Mouse (Mus musculus) gastrocnemius, postnatal 4 days (tissue): ENCODE data around the gene Supt4a. TPM values are rescaled to one million over a fixed set of nuclear protein-coding genes. Genes with fewer than 3 reads are reported as not detected.

Experiments
- DNase-seq, 2 experiments: peaks; one replicate each; pipeline ENCODE4 v3.0.0; 2021 to 2022; ENCODE audit warnings: low spot score in 2 of 2, mixed read lengths in 2 of 2
- total RNA-seq, 2 experiments: library from RNA; stranded (reverse); gene quantifications; 2 replicates each; pipeline ENCODE4 v1.2.3; 2021

The Supt4a gene
- total RNA-seq, 2 experiments from 2014 or later: 52.1 to 55.5 TPM

DNA sequence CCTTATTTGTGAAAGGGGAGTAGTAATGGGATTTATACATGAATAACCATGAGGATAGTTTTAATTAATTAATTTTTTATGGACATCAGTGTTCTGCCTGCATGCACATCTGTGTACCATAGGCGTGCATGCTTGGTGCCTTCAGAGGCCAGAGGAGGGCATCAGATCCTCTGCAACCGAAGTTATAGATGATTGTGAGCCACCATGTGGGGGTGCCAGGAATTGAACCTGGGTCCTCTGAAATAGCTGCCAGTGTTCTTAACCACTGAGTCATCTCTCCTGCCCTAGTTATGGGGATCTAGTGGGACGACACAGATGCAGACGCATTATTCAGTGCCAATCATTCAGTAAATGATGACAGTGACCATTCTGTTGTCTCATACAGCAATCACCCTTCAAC, 14.5 kb upstream of the Supt4a start:
- no peak for DNase-seq

DNA sequence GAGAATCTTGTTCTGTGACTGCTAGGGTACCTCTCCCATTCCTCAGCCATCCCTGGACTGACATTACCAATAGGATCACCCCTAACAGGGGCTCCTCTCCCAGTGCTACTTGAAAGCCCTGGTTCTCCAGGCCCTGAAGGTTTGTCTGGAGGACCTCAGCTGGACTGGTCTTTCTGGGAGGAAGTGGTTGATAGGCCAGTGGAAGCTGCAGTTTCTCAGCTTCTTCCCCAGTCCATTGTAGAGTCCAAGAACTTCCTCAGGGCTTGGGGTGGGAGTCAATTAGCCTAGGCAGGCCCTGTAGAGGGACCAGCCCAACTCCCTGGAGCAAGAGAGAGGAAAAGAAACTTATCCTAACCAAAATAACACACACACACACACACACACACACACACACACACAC, 11.8 kb upstream of the Supt4a start:
- DNase-seq: no peak

DNA sequence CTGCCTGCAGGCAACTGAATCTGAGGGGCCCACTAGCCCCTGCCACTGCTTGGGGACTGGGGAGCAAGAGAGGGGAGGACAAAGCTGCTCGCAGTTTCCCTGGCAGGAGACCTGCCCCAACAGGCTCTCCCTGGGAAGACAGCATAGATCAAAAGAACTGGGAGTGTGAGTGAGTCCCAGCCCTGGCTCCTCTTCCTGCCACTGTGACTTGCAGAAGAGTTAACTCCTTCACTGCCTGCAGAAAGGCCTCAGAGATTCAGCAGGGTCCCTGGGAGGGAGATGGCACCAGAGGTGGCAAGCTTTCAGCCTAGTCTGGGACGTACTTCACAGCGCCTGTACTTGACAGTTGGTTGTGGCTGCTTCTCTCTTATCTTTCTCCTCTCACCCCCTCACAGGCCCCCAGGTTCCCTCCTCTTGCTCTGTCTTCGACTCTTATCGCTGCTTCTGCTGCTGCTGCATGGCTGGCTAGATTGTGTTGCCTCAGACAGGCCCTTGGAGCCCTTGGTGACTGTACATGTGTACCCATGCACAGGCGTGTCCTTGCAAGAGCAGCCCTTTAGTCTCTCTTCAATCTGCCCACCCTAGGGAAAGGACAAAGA, 11.3 kb upstream of the Supt4a start:
- DNase-seq: no peak

DNA sequence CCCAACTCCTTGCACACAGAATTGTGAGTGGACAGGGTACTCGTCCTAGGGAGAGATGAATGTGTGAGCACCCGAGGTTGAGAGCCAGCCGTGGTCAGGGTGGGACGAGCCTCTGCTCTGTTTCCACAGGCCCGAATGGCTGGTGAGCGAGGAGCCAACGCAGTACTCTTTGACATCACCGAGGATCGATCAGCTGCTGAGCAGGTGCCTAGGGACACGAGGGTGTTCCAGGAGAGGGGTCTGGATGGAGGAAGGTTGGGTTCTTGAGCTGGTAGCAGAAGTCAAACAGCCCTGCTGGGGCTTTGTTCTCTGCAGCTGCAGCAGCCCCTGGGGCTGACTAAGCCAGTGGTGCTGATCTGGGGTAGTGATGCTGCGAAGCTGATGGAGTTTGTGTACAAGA, 10.3 kb upstream of the Supt4a start:
- no peak for DNase-seq

DNA sequence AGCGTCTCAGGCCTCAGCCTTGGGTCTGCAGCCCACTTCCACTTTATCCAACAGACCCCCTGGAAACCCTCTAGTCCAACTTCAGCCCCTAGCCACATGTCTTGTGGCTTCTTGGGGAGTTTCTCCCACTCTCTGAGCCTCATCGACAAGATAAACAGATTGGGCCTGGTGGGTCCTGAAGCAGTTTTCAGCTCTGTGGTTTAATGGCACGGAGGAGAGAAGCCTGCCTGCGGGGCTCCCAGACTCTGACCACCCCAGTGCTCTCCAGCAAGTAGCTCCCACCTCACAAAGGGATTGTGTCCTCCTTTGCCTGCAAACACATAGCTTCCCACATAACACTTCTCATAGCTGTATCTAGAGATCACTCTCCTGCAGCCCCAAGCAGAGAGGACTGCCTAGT, 9.9 kb upstream of the Supt4a start:
- DNase-seq: no peak

DNA sequence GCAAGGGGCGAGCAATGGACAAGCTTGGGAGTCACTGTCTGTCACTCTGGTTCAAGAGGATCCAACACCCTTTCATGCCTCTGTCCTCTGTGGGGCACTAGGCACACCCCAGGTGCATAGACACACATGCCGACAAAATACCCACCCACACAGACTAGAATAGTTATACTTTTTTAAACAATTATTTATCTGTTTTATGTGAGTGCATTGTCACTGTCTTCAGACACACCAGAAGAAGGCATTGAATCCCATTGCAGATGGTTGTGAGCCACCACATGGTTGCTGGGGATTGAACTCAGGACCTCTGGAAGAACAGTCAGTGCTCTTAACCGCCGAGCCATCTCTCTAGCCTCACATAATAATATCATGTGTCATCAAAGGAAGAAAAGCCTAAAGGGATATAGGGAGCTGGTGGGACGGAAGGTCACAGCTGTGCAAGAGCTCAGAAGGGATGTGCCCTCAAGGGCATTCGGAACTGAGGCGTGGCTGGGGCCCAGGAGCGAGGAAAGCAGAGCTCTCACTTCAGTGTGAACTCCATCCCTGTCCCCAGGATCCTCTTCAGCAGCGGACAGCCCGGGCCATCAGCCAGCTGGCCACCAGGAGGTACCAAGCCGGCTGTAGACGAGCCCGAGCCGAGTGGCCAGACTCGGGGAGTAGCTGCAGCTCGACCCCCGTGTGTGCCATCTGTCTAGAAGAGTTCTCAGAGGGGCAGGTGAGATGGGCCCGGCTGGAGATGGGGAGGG, 8.3 kb upstream of the Supt4a start:
- no peak for DNase-seq

DNA sequence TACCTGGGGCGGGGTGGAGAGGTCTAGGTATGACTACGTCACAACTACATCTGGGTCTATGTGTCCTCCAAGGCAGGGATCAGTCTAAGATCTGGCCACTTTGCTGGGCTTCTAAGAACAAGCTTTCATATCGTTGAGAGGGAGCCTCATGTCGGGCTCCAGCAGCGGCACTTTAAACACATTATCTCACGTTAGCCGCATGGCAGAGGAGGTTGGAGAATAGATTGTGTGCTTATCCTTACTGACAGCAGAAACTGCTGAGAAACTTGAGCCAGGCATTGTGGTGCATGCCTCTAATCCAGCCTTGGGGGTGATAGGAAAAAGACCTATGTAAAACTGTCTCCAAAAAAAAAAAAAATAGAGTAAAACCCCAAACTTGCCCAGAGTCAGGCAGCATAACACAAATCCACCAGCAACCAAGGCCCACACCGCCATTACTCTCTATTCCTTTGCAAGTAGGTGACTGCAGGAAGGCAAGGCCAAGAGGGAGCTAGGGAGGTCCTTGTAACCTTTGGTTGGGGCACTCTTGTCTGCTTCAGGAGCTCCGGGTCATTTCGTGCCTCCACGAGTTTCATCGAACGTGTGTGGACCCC, 7.7 kb upstream of the Supt4a start:
- no peak for DNase-seq

DNA sequence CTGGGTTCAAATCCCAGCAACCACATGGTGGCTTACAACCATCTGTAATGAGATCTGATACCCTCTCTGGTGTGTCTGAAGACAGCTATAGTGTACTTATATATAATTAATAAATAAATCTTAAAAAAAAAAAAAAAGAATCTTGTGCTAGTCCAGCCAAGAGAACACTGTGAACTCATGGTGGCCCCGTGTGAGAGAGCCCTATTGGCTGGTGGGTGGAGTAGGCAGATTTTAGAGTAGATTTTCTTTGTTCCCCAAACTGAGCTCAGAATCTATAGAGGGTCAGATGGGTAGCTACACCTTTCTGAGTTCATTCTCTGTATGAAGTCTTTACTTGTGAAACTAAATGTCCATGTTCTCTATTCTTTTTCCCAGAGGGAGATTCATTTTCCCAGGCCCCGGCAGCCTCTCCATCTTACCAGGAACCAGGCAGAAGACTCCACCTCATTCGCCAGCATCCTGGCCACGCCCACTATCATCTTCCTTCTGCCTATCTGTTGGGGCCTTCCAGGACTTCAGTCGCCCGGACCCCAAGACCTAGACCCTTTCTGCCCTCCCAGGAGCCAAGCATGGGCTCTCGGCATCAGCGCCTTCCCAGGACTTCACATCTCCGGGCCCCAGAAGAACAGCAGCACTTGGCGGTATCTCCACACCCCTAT, 6.6 kb upstream of the Supt4a start:
- DNase-seq: no peak

DNA sequence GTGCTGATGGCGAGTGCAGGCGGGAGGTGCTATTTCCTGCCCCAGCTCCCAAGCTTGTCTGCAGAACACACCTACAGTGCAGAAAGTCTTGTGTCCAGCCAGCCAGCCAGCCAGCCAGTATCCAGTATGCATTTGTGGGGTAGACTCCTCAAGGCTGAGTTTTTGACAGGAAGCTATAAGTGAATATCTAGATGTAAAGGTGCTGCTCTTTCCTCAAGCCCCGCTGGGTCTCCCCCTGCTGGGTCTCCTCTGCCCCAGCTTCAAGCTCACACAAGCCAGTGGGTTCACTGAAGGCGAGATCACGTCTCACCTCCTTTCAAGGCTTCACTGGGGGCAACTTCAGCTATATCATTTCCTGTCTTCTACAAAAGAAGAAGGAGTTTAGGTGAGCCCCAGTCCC, 3.0 kb upstream of the Supt4a start:
- DNase-seq: no peak

DNA sequence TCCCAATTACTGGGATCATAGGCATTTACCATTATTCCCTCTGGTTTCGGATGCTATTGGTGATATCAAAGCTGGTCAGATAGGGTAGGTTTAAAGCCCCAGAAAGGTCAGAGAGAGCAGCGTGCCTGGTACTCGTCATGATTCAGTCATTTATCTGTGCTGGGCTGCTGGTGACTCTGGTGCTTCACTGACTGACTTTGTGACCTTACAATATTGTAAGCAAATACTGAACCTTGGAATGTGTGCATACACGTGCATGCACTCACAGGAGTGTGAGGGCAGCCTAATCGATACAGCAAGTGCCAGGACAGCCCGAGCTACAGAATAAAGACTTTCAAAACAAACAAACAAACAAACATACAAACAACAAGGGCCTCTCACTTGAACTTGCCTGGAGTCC, 1.7 kb upstream of the Supt4a start:
- no peak for DNase-seq

DNA sequence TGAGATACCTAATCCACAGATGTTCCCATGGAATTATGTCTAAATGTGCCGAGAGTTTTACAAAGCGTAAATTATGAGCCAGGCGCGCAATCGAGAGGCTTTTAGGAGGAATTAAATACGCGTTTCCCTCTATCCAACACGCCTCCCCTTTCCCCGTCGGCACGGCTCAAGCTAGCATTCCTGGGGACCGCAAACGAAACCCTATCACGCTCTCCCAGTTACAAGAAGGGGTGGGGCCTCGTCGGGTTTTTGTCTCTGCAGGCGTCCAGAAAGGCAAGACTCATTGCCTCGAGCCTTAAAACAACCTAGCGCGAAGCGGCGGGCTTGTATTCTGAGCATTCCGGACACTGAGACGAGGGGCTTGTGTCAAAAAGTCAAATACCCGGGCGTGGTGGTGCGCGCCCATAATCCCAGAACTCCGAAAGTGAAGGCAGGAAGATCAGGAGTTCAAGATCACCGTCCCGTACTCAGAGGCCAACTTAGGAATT, 661 bp upstream of the Supt4a start:
- peak in 1 of 2 experiments; percentile 62 for DNase-seq

DNA sequence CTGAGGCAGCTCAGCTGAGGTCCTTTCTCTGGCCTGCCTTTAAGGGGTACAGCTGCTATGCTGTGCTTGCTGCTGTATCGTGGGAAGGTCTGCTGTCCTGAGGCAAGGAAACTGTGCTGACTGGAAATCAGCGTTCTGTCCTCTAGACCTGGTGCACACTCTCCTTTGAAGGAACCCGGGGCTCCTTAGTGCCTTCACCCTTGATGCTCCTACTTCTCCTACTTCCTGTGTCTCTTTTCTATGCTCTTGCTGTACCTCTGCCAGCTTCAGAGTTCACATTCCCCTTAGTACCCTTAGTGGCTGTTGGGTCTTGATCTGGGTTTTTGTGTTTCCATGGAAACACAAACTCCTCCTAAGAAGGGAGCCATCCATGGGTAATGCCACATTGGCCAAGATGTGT, 6.3 kb downstream of the Supt4a start:
- no peak for DNase-seq

DNA sequence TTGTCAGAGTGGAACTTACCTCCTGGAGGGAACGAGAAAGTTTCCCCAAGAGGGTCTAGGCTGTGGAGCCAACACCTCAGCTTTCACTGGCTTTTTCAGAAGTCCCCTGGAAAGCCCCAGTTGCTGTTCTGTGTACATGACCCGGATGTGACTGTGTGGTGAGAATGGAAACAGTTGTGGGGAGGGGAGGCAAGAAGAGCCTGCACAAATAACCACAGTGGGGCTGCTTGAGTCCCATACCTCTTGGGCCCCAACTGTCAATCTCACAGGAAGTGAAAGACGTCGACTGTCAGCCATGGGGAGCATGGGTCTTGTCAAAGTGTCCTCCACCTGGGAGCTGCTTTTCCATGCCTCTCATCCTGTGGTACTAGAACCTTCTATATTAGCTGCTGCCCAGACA, 7.6 kb downstream of the Supt4a start:
- DNase-seq: no peak

DNA sequence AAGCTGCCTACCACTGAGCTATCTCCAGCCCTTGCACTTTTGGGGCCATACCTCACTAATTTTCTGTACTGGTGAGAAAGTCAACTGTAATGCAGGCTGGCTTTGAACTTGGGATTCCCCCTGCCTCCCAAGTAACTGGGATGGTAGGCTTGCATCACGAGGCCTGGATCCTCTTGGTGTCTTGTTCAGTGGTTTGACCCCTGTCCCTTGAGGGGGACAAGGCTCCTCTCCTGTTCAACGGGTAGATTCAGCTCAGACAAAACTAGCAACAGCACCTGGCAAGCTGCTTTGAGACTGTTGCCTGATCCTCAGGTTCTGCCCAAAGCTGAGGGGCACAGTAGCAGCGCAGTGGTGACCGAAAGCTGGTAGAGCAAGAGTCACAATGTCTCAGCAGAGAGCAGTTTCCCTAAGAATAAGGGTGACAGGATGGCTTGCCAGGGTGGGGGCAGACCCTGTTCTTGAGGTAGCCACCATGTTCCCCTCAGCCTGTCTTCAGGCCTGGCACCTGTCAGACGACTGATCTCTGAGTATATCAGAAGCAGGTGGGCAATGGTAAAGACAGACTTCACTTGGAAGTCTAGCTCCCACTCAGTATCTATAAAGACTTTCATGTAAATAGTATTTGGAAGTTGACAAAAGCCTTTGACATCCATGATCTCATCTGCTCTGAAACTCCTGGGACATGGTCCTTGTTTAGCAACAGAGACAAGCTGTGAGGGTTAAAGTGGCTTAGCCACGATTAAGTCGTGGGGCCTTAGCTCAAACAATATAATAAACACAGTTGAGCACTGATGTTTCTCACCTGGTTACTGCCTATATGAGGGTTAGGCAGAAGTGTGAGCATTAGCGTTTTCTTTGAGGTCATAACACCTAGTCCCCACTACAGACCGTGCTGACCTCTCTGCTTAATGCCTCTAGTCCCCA, 8.5 kb downstream of the Supt4a start:
- no peak for DNase-seq

DNA sequence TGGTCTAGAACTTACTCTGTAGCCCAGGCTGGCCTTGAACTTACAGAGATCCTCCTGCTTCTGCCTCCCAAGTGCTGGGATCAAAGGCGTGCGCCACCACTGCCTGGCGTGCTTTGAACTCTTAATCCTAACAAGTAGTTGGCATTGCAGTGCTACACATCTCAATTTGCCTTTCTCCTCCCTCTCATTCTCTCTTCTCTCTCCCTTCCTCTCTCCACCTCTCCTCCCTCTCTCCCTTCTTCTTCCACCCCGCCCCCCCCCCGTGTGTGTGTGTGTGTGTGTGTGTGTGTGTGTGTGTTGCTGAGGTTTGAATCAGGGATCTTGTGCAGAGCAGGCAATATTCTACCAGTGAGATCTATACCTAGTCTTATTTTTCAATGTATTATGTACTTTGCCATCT, 10.0 kb downstream of the Supt4a start:
- DNase-seq: no peak

DNA sequence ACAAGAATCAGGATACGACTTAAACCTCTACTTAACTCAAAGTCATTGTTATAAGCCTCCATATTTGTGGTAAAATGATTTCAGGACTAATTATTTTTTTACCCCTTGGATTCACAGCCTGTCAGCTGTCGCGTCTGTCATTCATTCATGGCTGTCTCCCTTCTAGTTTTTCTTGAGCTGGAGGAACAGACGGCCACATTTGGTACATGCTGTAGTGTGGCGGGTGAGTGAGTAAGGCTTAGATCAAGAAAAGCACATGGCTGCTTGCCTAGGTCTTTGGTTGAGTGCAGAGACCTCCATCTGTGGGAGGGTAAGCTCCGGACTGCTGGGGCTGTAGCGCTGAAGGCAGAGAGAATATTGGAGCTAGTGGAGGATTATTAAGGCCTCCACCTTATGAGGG, 10.4 kb downstream of the Supt4a start:
- no peak for DNase-seq

DNA sequence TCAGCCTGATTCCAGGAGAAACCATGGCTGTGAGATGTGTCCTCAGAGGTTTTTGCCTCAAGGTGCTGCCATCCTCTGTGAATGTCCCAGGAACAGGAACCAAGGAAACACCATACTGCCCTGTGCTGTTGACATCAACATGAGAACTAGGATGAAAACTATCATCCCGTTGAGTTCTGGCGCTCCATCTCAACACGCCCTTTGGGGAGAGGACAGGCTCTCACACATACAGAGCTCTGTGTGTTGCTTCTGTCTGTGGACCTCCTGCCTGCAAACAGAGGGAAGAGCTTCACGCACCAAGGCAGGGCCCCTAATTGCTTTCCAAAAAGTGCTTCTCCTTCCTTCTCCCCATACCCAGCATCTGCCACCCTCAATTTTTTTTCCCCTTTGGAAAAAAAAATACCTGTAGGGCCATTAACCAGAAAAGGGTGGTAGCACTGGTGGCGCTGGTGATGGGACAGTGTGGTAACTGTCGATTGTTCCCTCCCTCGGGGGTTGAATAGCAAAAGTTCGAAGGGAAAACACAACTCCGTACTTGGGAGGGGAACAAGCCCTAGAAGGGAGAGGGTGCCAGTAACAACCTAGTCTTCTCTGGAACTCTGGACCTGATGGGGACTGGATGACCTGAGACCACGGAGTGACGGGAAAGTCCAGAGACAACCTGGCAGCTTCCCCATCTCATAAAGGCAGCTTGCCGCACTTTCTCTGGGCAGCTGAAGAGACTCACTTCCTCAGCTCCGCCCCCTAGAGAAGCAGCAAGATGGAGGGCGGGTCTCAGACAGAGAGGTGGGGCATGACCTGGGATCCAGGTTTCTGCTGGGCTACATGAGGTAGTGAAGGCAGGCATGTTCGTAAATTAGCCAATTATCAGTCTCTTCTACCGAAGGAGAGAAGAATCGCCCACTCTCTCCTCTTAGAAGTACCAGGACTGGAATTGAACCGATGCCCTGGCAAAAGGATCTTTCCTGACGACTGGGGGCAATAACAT, 11.1 kb downstream of the Supt4a start:
- DNase-seq: no peak

DNA sequence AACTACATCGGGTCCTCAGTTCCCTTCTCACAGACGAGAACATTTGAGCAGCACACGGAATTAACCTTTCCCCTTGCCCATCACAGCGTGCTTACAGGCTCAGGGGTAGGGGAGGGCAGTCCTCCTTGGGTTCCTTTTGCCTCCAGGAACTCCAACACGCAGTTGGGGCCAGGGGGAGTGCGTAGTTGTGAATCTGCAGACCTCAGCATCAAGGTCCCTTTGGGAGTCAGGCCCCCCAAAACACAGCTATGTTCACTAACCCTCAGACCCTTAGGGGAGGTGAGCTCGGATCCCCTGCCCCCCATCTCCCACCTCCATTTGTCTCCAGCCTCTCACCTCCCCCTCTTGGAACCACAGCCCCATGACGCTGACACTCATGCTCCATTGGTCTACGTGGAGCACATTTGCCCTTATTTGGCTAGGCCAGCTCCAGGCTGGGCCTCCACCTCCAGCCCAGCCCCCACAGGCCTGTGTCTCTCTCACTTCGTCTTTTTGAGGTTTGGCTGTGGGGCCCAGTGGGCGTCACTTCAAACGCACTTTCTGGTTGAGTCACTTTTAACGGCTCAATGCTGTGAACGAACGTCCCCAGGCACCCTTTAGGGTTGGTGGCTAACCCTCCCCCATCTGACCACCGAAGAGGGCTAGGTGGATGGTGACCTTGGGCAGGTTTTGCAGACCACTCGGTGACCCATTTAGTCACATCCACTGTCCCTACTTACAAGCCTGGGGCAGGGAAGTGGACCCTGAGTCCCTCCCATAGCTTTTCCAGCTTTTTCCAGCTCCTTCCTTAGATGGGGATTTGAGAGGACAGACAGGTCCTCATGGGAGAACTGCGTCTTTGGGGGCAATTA, 12.1 kb downstream of the Supt4a start:
- DNase-seq: no peak

DNA sequence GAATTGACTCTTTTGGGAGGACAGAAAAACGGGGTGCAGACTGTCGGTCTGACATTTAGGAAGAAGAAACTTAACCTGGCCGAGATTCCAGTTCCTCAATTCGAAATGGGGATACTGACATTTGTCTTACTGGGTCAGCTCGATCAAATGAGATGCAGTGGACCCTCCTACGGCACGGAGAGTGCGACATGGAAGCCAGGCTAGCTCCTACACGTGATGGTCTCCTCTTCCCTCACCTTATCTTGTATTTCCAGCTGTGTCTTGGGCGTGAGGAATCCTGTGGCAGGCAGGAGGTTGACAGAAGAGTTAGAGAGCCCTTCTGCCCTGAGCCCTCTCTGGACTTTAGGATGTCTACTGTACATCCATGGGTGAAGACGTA, 12.7 kb downstream of the Supt4a start:
- no peak for DNase-seq
